Mouse (Mus musculus) MEL (cell line): ENCODE data around the gene Dlgap1. TPM values are rescaled to one million over a fixed set of nuclear protein-coding genes. Genes with fewer than 3 reads are reported as not detected.

Experiments used
- DNase-seq: peaks from one replicate; pipeline ENCODE4 v3.0.0; 2011; ENCODE audit warnings: low read depth, low spot score
- H3K27ac ChIP-seq: 2 replicates; pipeline ENCODE4 v1.5.1; 2012; ENCODE audit warnings: low read depth, mild to moderate bottlenecking, control low read depth, low read length, moderate library complexity; ENCODE audit not compliant: control insufficient read depth
- H3K27me3 ChIP-seq, 2 experiments: fragments of 150-350 bp in 1 of 2; sonication (generic) in 1 of 2; 2 replicates each; pipeline ENCODE4 v1.6.1; 2012; ENCODE audit warnings: low read length in 2 of 2, mild to moderate bottlenecking in 2 of 2, improper control_type of control experiment in 1 of 2, moderate library complexity in 1 of 2; ENCODE audit not compliant: insufficient read depth in 2 of 2, control insufficient read depth in 1 of 2
- H3K36me3 ChIP-seq, 2 experiments: 2 replicates each; pipeline ENCODE4 v1.6.1; 2012 to 2014; ENCODE audit warnings: low read length in 2 of 2, improper control_type of control experiment in 1 of 2, inconsistent platforms in 1 of 2, mild to moderate bottlenecking in 1 of 2; ENCODE audit not compliant: insufficient read depth in 2 of 2, control insufficient read depth in 1 of 2
- H3K4me1 ChIP-seq, 2 experiments: fragments of 150-350 bp in 1 of 2; sonication (generic) in 1 of 2; 2 replicates each; pipeline ENCODE4 v1.6.1; 2012; ENCODE audit warnings: low read length in 2 of 2, improper control_type of control experiment in 1 of 2, mild to moderate bottlenecking in 1 of 2; ENCODE audit not compliant: insufficient read depth in 2 of 2, control insufficient read depth in 1 of 2
- H3K4me3 ChIP-seq, 2 experiments: fragments of 150-350 bp in 1 of 2; sonication (generic) in 1 of 2; 2 replicates each; pipeline ENCODE4 v1.5.1; 2012; ENCODE audit warnings: low read depth in 2 of 2, low read length in 2 of 2, mild to moderate bottlenecking in 2 of 2, moderate library complexity in 2 of 2, control low read depth in 1 of 2, improper control_type of control experiment in 1 of 2; ENCODE audit not compliant: control insufficient read depth in 1 of 2, insufficient read depth in 1 of 2
- H3K79me2 ChIP-seq: 2 replicates; pipeline ENCODE4 v1.6.1; 2012; ENCODE audit warnings: mild to moderate bottlenecking, low read length, moderate library complexity; ENCODE audit not compliant: control insufficient read depth, poor library complexity, insufficient read depth
- H3K9ac ChIP-seq: 2 replicates; pipeline ENCODE4 v1.6.1; 2012; ENCODE audit warnings: low read depth, mild to moderate bottlenecking, control low read depth, low read length, moderate library complexity; ENCODE audit not compliant: control insufficient read depth, poor library complexity, severe bottlenecking
- H3K9me3 ChIP-seq: fragments of 150-350 bp; sonication (generic); replicated peaks from 2 replicates; pipeline ENCODE4 v1.6.1; 2012; ENCODE audit warnings: mild to moderate bottlenecking, low read length, improper control_type of control experiment, moderate library complexity; ENCODE audit not compliant: insufficient read depth
- BHLHE40 ChIP-seq: IDR thresholded peaks from 2 replicates; pipeline ENCODE4 v1.6.1; 2012; ENCODE audit warnings: low read depth, mild to moderate bottlenecking, inconsistent platforms, low read length, improper control_type of control experiment, borderline replicate concordance
- CTCF ChIP-seq, 3 experiments: IDR thresholded peaks in 2 of 3; conservative IDR thresholded peaks in 1 of 3; 2 replicates each; pipeline ENCODE4 v1.5.1; 2011 to 2012; ENCODE audit warnings: low read length in 3 of 3, low read depth in 2 of 3, mild to moderate bottlenecking in 2 of 3, improper control_type of control experiment in 1 of 3, inconsistent platforms in 1 of 3, mixed read lengths in 1 of 3, moderate library complexity in 1 of 3; ENCODE audit not compliant: control insufficient read depth in 1 of 3, insufficient read depth in 1 of 3, poor library complexity in 1 of 3, severe bottlenecking in 1 of 3
- EP300 ChIP-seq, 2 experiments: IDR thresholded peaks; 2 replicates each; pipeline ENCODE4 v1.6.1; 2011; ENCODE audit warnings: improper control_type of control experiment in 2 of 2, low read length in 2 of 2, low read depth in 1 of 2, mild to moderate bottlenecking in 1 of 2
- ETS1 ChIP-seq: IDR thresholded peaks from 2 replicates; pipeline ENCODE4 v1.6.1; 2012; ENCODE audit warnings: low read depth, mild to moderate bottlenecking, inconsistent platforms, low read length, improper control_type of control experiment, moderate library complexity
- MAX ChIP-seq: IDR thresholded peaks from 2 replicates; pipeline ENCODE4 v1.6.1; 2011; ENCODE audit warnings: low read length, improper control_type of control experiment
- MXI1 ChIP-seq: IDR thresholded peaks from 2 replicates; pipeline ENCODE4 v1.6.1; 2011; ENCODE audit warnings: mild to moderate bottlenecking, low read depth, low read length, improper control_type of control experiment
- MYC ChIP-seq: IDR thresholded peaks from 2 replicates; pipeline ENCODE4 v1.6.1; 2011; ENCODE audit warnings: low read depth, mild to moderate bottlenecking, low read length, improper control_type of control experiment, moderate library complexity
- NRF1 ChIP-seq: IDR thresholded peaks from 2 replicates; pipeline ENCODE4 v1.6.1; 2014; ENCODE audit warnings: low read depth, mild to moderate bottlenecking, inconsistent platforms, low read length, improper control_type of control experiment, moderate library complexity; ENCODE audit not compliant: poor library complexity, insufficient read depth, severe bottlenecking
- POLR2A ChIP-seq, 2 experiments: IDR thresholded peaks; 2 replicates each; pipeline ENCODE4 v1.6.1; 2011 to 2012; ENCODE audit warnings: low read length in 2 of 2, mild to moderate bottlenecking in 2 of 2, control low read depth in 1 of 2, improper control_type of control experiment in 1 of 2, low read depth in 1 of 2, moderate library complexity in 1 of 2; ENCODE audit not compliant: control insufficient read depth in 1 of 2, insufficient read depth in 1 of 2, poor library complexity in 1 of 2
- SMC3 ChIP-seq: IDR thresholded peaks from 2 replicates; pipeline ENCODE4 v1.6.1; 2011; ENCODE audit warnings: low read depth, low read length, improper control_type of control experiment
- TAL1 ChIP-seq: IDR thresholded peaks from 2 replicates; pipeline ENCODE4 v1.6.1; 2012; ENCODE audit warnings: mild to moderate bottlenecking, inconsistent platforms, low read length, moderate library complexity, mixed read lengths
- USF1 ChIP-seq: IDR thresholded peaks from 2 replicates; pipeline ENCODE4 v1.6.1; 2014; ENCODE audit warnings: low read depth, mild to moderate bottlenecking, inconsistent platforms, low read length, improper control_type of control experiment, moderate library complexity
- ZKSCAN1 ChIP-seq: IDR thresholded peaks from 2 replicates; pipeline ENCODE4 v1.6.1; 2012; ENCODE audit warnings: low read depth, mild to moderate bottlenecking, inconsistent platforms, low read length, improper control_type of control experiment, moderate library complexity
- polyA plus RNA-seq, 2 experiments: library from polyadenylated mRNA; stranded (reverse) in 1 of 2; unstranded in 1 of 2; fragments of >175 nt in 1 of 2; fragments of >200 nt in 1 of 2; gene quantifications; 2 replicates each; pipeline versions ENCODE4 v1.2.1 to v1.2.4; 2012; ENCODE audit warnings: low replicate concordance in 2 of 2, low read depth in 1 of 2; ENCODE audit not compliant: insufficient read length in 2 of 2, insufficient read depth in 1 of 2, missing spikeins in 1 of 2
- total RNA-seq: library from RNA; depleted of rRNA; stranded (reverse); fragments of 300-350 nt; gene quantifications from 2 replicates; pipeline ENCODE4 v1.2.3, GENCODE M21; 2012

The Dlgap1 gene
- total and polyA plus RNA-seq, 3 experiments: 0.06 TPM; not detected in 2

GRCm38 (mm10) chr17:70780726-70781689 is 812.1 kb downstream of the Dlgap1 start:
- Histone ChIP-seq H3K36me3 (no peaks in the 10 kb centered on the region), H3K9ac (no peak overlapping the region), H3K4me1 (no peaks in the 10 kb centered on the region), H3K4me3 (no peak overlapping the region), H3K27me3 (peaks cover 0 to 2% of the 10 kb centered on the region in 2 experiments; a peak in 1 of 4 replicates), H3K79me2 (no peaks in the 10 kb centered on the region), H3K9me3 (no peaks in the 10 kb centered on the region), H3K27ac (no peak overlapping the region)
- no peak for DNase-seq
- TF ChIP-seq POLR2A (IDR thresholded peaks at IDR 0.05; ENCODE audit: control insufficient read depth in 1 of 2, insufficient read depth in 1 of 2, low read depth in 1 of 2, low read length in 2 of 2, poor library complexity in 1 of 2) (no peak), ZKSCAN1 (no peak), USF1 (no peak), BHLHE40 (no peak), MYC (no peak), MXI1 (no peak), EP300 (IDR thresholded peaks at IDR 0.05; ENCODE audit: low read depth in 1 of 2, low read length in 2 of 2) (no peak)

- H3K36me3 ChIP-seq: no peaks in the 10 kb centered on the region
These were observed 814.4 kb downstream of the Dlgap1 start for GRCm38 (mm10) chr17:70783273-70783672.

GRCm38 (mm10) chr17:70787366-70787765 is 818.5 kb downstream of the Dlgap1 start:
- H3K36me3 ChIP-seq: no peaks in the 10 kb centered on the region
- no peaks in the 10 kb centered on the region for H3K79me2 ChIP-seq
- no peak for DNase-seq
- no peak overlapping the region for H3K4me3 ChIP-seq
- no peak overlapping the region for H3K27ac ChIP-seq
- no peaks in the 10 kb centered on the region for H3K4me1 ChIP-seq
- TF ChIP-seq TAL1 (no peak), SMC3 (no peak), NRF1 (no peak), MAX (no peak)
- H3K9ac ChIP-seq: no peak overlapping the region
- no peaks in the 10 kb centered on the region for H3K27me3 ChIP-seq
- H3K9me3 ChIP-seq: no peaks in the 10 kb centered on the region

More at GRCm38 (mm10) chr17:70783273-70783672, 814.4 kb downstream of the Dlgap1 start:
- DNase-seq: no peak
- peaks cover 0 to 2% of the 10 kb centered on the region in 2 experiments; a peak in 1 of 4 replicates for H3K27me3 ChIP-seq
- H3K4me1 ChIP-seq: no peaks in the 10 kb centered on the region
- no peak overlapping the region for H3K4me3 ChIP-seq
- no peak overlapping the region for H3K9ac ChIP-seq
- no peak for TF ChIP-seq ETS1
- TF ChIP-seq SMC3: peak; percentile 20
- TF ChIP-seq CTCF (IDR thresholded peaks at IDR 0.05 in 2 of 3, conservative IDR thresholded peaks at IDR 0.05 in 1 of 3; ENCODE audit: control insufficient read depth in 1 of 3, insufficient read depth in 1 of 3, low read depth in 2 of 3, low read length in 3 of 3, poor library complexity in 1 of 3, severe bottlenecking in 1 of 3): peak in 1 of 3 experiments; percentile 8; a peak in 1 of 6 replicates
- TF ChIP-seq MAX: no peak
- no peak overlapping the region for H3K27ac ChIP-seq
- H3K9me3 ChIP-seq: no peaks in the 10 kb centered on the region
- H3K79me2 ChIP-seq: no peaks in the 10 kb centered on the region
